Mouse (Mus musculus) inflammation-experienced regulatory T-cells (primary cell): ENCODE data around the gene Tradd. TPM values are rescaled to one million over a fixed set of nuclear protein-coding genes. Genes with fewer than 3 reads are reported as not detected.

ENCODE experiments used
- polyA plus RNA-seq, 2 experiments: library from polyadenylated mRNA; unstranded; fragments of 100-300 nt; shearing (Covaris generic); gene quantifications; one replicate each; pipeline ENCODE4 v1.2.1; 2017

The Tradd gene
- polyA plus RNA-seq = 10 to 100 TPM; 66.5 to 74.3 TPM

DNA sequence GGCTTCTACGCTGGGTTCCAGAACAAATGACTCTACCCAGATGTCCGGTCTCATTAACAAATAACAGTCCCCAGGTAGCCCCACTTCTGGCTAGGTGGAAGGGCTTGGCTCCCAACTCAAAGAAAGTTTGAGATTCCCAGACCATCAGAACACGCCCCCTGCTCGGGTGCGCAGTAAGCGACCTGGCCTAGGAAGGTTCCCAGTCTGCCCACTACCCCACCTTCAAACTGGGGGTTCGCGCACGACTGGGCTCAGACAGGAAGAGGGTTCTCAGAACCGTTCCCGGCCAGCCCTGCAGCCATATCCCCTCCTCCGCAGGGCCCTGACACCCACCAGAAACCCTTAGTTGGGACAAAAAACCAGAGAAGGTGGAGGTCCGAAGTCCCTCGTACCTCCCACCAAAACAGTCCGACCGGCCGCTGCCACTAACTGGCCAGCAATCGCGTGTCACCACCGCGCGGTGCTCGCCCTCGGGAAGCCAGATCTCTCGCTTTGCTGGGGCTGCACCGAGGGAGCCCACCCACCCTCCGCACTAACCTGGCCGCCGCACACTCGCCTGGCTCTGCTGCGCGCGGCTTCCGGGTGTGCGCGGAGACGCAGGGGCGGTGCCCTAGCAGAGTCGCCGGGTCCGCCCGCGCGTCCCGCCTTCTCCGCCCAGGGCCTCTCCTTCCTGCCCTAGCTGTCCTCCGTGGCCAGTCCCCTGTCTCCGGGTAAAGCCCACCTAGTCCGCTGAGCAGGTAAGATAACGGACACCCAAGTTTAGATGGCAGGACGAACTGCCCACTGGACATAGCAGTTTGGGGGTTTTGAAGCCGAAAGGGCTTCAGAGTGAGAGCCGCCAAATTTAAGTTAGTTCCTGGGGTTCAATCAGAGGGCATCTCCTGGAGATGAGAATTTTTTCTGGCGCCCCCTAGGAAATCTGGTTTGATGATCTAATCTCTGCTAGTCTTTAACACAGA is at the start of gene Tradd, which contains the start of gene Fbxl8:
TSS of gene Tradd (minus strand) at position 586 of the 959 bp plus-strand sequence.
TSS of gene Fbxl8 (plus strand) at position 625 of the 959 bp plus-strand sequence.

GRCm38 (mm10) chr8:105305211-105306145 is 41.1 kb upstream of the Tradd start, which contains the start of gene Elmo3:
TSS of gene Elmo3 (plus strand) at chr8:105305601.

GRCm38 (mm10) chr8:105297511-105298192 is 33.2 kb upstream of the Tradd start, which contains the start of gene E2f4:
TSS of gene E2f4 (plus strand) at chr8:105297663.

GRCm38 (mm10) chr8:105295895-105296573 is 31.6 kb upstream of the Tradd start, which contains the start of gene Exoc3l:
TSS of gene Exoc3l (minus strand) at chr8:105296101.

DNA sequence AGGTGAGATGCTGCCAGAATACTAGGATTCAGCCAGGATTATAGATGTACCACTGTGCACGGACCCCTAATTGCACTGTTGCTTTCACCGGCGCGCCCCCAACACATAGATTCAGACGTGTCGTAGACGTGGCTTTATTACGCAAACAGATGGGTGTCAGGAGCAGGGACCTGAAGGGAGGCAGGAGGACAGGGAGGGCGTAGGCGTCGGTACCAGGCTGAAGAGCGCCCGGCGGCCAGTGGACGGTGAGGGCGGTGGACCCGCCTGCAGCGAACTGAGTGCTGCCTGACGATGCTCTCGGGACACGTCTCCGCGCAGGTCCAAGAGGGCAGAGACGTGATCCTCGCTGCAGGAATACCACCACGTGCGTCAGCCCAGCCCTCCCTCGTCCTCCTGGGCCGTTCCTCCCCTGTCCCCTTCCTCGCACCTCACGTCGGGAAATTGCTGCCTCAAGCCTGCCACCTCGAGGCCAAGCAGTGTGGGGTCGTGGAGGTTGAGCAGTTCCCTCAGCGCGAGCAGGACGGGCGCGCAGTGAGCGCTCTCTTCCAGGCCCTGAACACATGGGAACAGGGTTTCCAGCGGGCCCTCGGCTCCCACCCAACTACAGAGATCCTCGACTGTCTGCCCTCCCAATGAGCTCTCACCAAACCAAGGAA is 25.5 kb upstream of the Tradd start, which contains the start of gene 4931428F04Rik:
TSS of gene 4931428F04Rik (minus strand) at position 60 of the 656 bp plus-strand sequence.

DNA sequence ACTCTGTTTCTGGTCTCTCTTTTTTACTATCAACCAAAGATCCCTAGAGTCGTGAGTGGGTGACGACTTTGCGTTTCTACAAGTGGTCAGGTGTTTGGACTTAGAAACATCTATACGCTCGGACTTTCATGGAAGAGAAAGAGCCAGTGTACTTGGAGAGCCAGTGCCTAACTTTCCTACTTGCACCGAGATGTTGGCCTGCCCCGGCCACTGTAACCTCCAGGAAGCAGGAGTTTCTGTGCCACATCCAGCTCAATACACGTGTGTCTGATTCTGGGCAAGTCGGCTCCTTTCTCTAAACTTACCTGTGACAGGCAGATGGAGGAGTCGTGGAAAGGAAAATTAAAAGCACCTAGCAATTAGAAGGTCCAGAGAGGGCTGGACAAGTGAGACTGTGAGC is 11.4 kb upstream of the Tradd start, which contains the start of gene Nol3:
TSS of gene Nol3 (plus strand) at position 301 of the 400 bp plus-strand sequence.

DNA sequence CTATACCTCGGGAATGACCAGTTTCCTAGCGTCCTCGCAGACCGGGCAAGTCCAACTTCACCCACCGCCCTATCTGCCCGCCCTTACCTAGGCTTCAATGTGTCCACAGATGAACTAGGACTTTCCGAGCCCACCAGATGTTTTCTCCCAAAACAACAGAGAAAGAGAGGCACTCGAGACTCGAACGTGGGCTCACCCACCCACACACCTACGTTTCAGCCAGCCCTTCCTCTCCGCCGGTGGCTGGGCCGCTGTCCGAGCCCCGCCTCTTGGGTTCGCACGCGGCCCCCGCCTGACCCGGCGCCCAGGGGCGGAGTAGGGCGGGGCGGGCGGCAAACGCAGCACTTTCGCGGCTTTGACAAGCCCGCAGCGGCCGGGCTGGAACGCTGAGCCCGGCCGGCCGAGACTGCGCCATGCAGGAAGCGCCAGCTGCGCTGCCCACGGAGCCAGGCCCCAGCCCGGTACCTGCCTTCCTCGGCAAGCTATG is 5.1 kb upstream of the Tradd start, which contains the start of gene Hsf4:
TSS of gene Hsf4 (plus strand) at position 341 of the 487 bp plus-strand sequence.

GRCm38 (mm10) chr8:105254966-105255350 is 9.5 kb downstream of the Tradd start, which contains the start of gene B3gnt9:
TSS of gene B3gnt9 (minus strand) at chr8:105255153.

GRCm38 (mm10) chr8:105224413-105225271 is 39.8 kb downstream of the Tradd start, which contains the start of gene D230025D16Rik:
TSS of gene D230025D16Rik (plus strand) at chr8:105225145.

Other genes starting within 250 kb of the Tradd start
- gene Ces3a, start 216.0 kb downstream of the Tradd start, polyA plus RNA-seq = under 1 TPM in 1 of 2 experiments, not detected in 1; 0.36 TPM
- gene Ces3b, start 180.9 kb downstream of the Tradd start, polyA plus RNA-seq = under 1 TPM; 0.12 to 0.49 TPM
- gene Ces4a, start 132.8 kb downstream of the Tradd start, polyA plus RNA-seq = 1 to 10 TPM in 1 of 2 experiments, under 1 TPM in 1; 0.31 to 1.2 TPM
- 100 to 1,000 TPM; 106 to 136 TPM for gene Cbfb, start 93.9 kb downstream of the Tradd start, polyA plus RNA-seq
- 10 to 100 TPM; 26.1 to 30.7 TPM for gene D230025D16Rik, start 39.5 kb downstream of the Tradd start, polyA plus RNA-seq
- gene B3gnt9, start 9.5 kb downstream of the Tradd start, polyA plus RNA-seq = 1 to 10 TPM; 1.7 to 2.5 TPM
- gene Fbxl8, start within 50 bp of the Tradd start, polyA plus RNA-seq = 10 to 100 TPM; 23.3 to 29.8 TPM
- gene Hsf4, start 5.2 kb upstream of the Tradd start, polyA plus RNA-seq = 1 to 10 TPM in 1 of 2 experiments, under 1 TPM in 1; 0.88 to 1.1 TPM
- gene Nol3, start 11.5 kb upstream of the Tradd start, polyA plus RNA-seq = 1 to 10 TPM in 1 of 2 experiments, not detected in 1; 1.6 TPM
- gene 4931428F04Rik, start 25.3 kb upstream of the Tradd start, polyA plus RNA-seq = 1 to 10 TPM; 1.9 to 4.2 TPM
- gene Exoc3l, start 31.5 kb upstream of the Tradd start, polyA plus RNA-seq = 1 to 10 TPM; 2.0 to 2.1 TPM
- 100 to 1,000 TPM; 150 to 169 TPM for gene E2f4, start 33.1 kb upstream of the Tradd start, polyA plus RNA-seq
- 10 to 100 TPM in 1 of 2 experiments, 1 to 10 TPM in 1; 7.2 to 14.4 TPM for gene Elmo3, start 41.0 kb upstream of the Tradd start, polyA plus RNA-seq
- 1 to 10 TPM; 1.9 to 2.7 TPM for gene Lrrc29, start 61.7 kb upstream of the Tradd start, polyA plus RNA-seq
- 100 to 1,000 TPM; 128 to 130 TPM for gene Tmem208, start 61.7 kb upstream of the Tradd start, polyA plus RNA-seq
- gene Fhod1, start 83.3 kb upstream of the Tradd start, polyA plus RNA-seq = 1 to 10 TPM; 1.0 to 1.8 TPM
- gene Slc9a5, start 84.2 kb upstream of the Tradd start, polyA plus RNA-seq = under 1 TPM; 0.28 to 0.60 TPM
- gene Plekhg4, start 108.7 kb upstream of the Tradd start, polyA plus RNA-seq = 1 to 10 TPM in 1 of 2 experiments, not detected in 1; 1.1 TPM
- gene Kctd19, start 148.9 kb upstream of the Tradd start, polyA plus RNA-seq = 1 to 10 TPM in 1 of 2 experiments, under 1 TPM in 1; 0.65 to 1.3 TPM
- gene Lrrc36, start 149.0 kb upstream of the Tradd start, polyA plus RNA-seq = under 1 TPM in 1 of 2 experiments, not detected in 1; 0.53 TPM
- gene Tppp3, start 206.9 kb upstream of the Tradd start, polyA plus RNA-seq = under 1 TPM in 1 of 2 experiments, not detected in 1; 0.64 TPM
- 1 to 10 TPM; 4.3 to 6.1 TPM for gene Zdhhc1, start 232.3 kb upstream of the Tradd start, polyA plus RNA-seq